ENCODE assay signal across 38 mouse cellular contexts in genomic region chr11:26551551-26551950, GRCm38 (mm10). TPM values are rescaled to one million over a fixed set of nuclear protein-coding genes. Genes with fewer than 3 reads are reported as not detected.
DNase-seq lines count a peak whose midpoint lies in the region; ATAC-seq and TF ChIP-seq lines count a peak whose summit lies in the region.
"Had no signal": no experiment of that assay in that cellular context is flagged by ENCODE, and none has a peak within 500 bp of the region (broad histone marks: within the 10 kb centered on the region; RNA-seq: fewer than 3 reads in every experiment).

No protein-coding gene starts in this region.

- peaks cover 6 to 13% of the 10 kb centered on the region in 2 experiments for H3K36me3 ChIP-seq in MEL (ENCODE audit: control insufficient read depth in 1 of 2, insufficient read depth in 2 of 2, low read length in 2 of 2)
- H3K36me3 ChIP-seq: limb, embryonic 12.5 days; midbrain, embryonic 15.5 days had no signal

- no peaks in the 10 kb centered on the region for H3K27me3 ChIP-seq in MEL (ENCODE audit: control insufficient read depth in 1 of 2, insufficient read depth in 2 of 2, low read length in 2 of 2)
- H3K27me3 ChIP-seq: forebrain, embryonic 13.5 days; heart, embryonic 13.5 days; limb, embryonic 12.5 days; midbrain, embryonic 15.5 days; Patski had no signal

- H3K4me3 ChIP-seq in MEL (ENCODE audit: control insufficient read depth in 1 of 2, insufficient read depth in 1 of 2, low read depth in 2 of 2, low read length in 2 of 2): no peak overlapping the region
- no peak overlapping the region for H3K4me3 ChIP-seq in layer of hippocampus, adult 2 months
- H3K4me3 ChIP-seq: forebrain, embryonic 13.5 days; heart, embryonic 13.5 days; left cerebral cortex, adult 2 months; limb, embryonic 12.5 days; midbrain, embryonic 15.5 days had no signal

- ATAC-seq in erythroid progenitor cell, adult 5-6 weeks (replicated peaks; ENCODE audit: low FRiP score, poor library complexity, severe bottlenecking): peak; percentile 84
- peak; percentile 44 for ATAC-seq in megakaryocyte-erythroid progenitor cell, adult 5-6 weeks (replicated peaks; ENCODE audit: low FRiP score, low TSS enrichment, poor library complexity, severe bottlenecking)
- no peak for ATAC-seq in monocyte, adult 5-6 weeks (replicated peaks; ENCODE audit: insufficient number of reproducible peaks, low FRiP score, low TSS enrichment, poor library complexity, severe bottlenecking)
- ATAC-seq: forebrain, embryonic 13.5 days; intestine, postnatal 0 days; midbrain, embryonic 15.5 days; Patski had no signal

- H3K27ac ChIP-seq in MEL (ENCODE audit: control insufficient read depth, low read depth, low read length): no peak overlapping the region
- H3K27ac ChIP-seq in layer of hippocampus, adult 2 months: no peak overlapping the region
- H3K27ac ChIP-seq: forebrain, embryonic 13.5 days; heart, embryonic 13.5 days; hindbrain, embryonic 14.5 days; left cerebral cortex, adult 2 months; limb, embryonic 12.5 days; macrophage; midbrain, embryonic 15.5 days had no signal

- peaks cover 8 to 9% of the 10 kb centered on the region in 2 experiments for H3K4me1 ChIP-seq in MEL (ENCODE audit: control insufficient read depth in 1 of 2, insufficient read depth in 2 of 2, low read length in 2 of 2)
- H3K4me1 ChIP-seq: forebrain, embryonic 13.5 days; heart, embryonic 13.5 days; limb, embryonic 12.5 days; midbrain, embryonic 15.5 days had no signal

- no peaks in the 10 kb centered on the region for H3K9me3 ChIP-seq in MEL (replicated peaks; ENCODE audit: insufficient read depth, low read length)
- H3K9me3 ChIP-seq: forebrain, embryonic 13.5 days; limb, embryonic 12.5 days; midbrain, embryonic 15.5 days had no signal

- peak; percentile 47 to 70; a peak in 3 of 4 replicates for TF ChIP-seq EP300 in MEL (IDR thresholded peaks at IDR 0.05; ENCODE audit: low read depth in 1 of 2, low read length in 2 of 2)

- H3K79me2 ChIP-seq in MEL (ENCODE audit: control insufficient read depth, insufficient read depth, low read length, poor library complexity): no peaks in the 10 kb centered on the region

- no peak for TF ChIP-seq CTCF in MEL (IDR thresholded peaks at IDR 0.05 in 2 of 3, conservative IDR thresholded peaks at IDR 0.05 in 1 of 3; ENCODE audit: control insufficient read depth in 1 of 3, insufficient read depth in 1 of 3, low read depth in 2 of 3, low read length in 3 of 3, poor library complexity in 1 of 3, severe bottlenecking in 1 of 3)
- no peak for TF ChIP-seq CTCF in layer of hippocampus, adult 2 months (conservative IDR thresholded peaks at IDR 0.05)

- TF ChIP-seq POLR2A in MEL (IDR thresholded peaks at IDR 0.05; ENCODE audit: control insufficient read depth in 1 of 2, insufficient read depth in 1 of 2, low read depth in 1 of 2, low read length in 2 of 2, poor library complexity in 1 of 2): no peak

- H3K9ac ChIP-seq in MEL (ENCODE audit: control insufficient read depth, low read depth, low read length, poor library complexity, severe bottlenecking): no peak overlapping the region
- H3K9ac ChIP-seq: forebrain, embryonic 13.5 days; heart, embryonic 13.5 days; hindbrain, embryonic 14.5 days; limb, embryonic 12.5 days; midbrain, embryonic 15.5 days had no signal

- DNase-seq in 3T3-L1 (ENCODE audit: low read depth, low spot score) (peak; percentile 7), MEL (ENCODE audit: low read depth, low spot score) (peak; percentile 65)
- no peak for DNase-seq in heart, adult 18-20 months
- no peak for DNase-seq in layer of hippocampus, adult 2 months (ENCODE audit: low spot score in 2 of 2)
- DNase-seq: adrenal gland, postnatal 25 days; B cell, adult 2 months; cerebellum, adult 2 months; cerebellum, postnatal 14 days; gastrocnemius, postnatal 36 days; heart, postnatal 10 days; kidney, postnatal 14 days; lung, adult 2 months; lung, postnatal 10 days; right cerebral cortex, adult 18-20 months; spleen, adult 18-20 months; thymus, adult 18-20 months; thymus, postnatal 25 days had no signal

- no peak for TF ChIP-seq RAD21 in MEL (IDR thresholded peaks at IDR 0.05; ENCODE audit: low read depth, low read length)

TF ChIP-seq in MEL, 35 proteins besides CTCF, POLR2A, EP300 and RAD21:
- 0 out of 2 replicates have a peak, but pooled peaks have one; percentile 17 for TF ChIP-seq MXI1 (IDR thresholded peaks at IDR 0.05; ENCODE audit: low read depth, low read length)
- no peak for TF ChIP-seq POLR2AphosphoS5 (IDR thresholded peaks at IDR 0.05; ENCODE audit: borderline replicate concordance, low read depth, low read length)
- peak; percentile 60 for TF ChIP-seq GATA1 (IDR thresholded peaks at IDR 0.05; ENCODE audit: low read depth, low read length)
- TF ChIP-seq ETS1 (IDR thresholded peaks at IDR 0.05; ENCODE audit: low read depth, low read length): peak; percentile 59; the same call in 1 of the 2 replicates
- TF ChIP-seq USF2 (IDR thresholded peaks at IDR 0.05; ENCODE audit: borderline replicate concordance in 1 of 2, insufficient read depth in 1 of 2, low read depth in 1 of 2, low read length in 2 of 2): no peak
- peak; percentile 56; the same call in 1 of the 2 replicates for TF ChIP-seq GABPA (IDR thresholded peaks at IDR 0.05; ENCODE audit: low read depth, low read length)
- TF ChIP-seq MAFK (IDR thresholded peaks at IDR 0.05; ENCODE audit: borderline replicate concordance, low read depth, low read length): peak; percentile 65; the same call in 1 of the 2 replicates
- no peak for TF ChIP-seq SIN3A (IDR thresholded peaks at IDR 0.05; ENCODE audit: low read length)
- no peak for TF ChIP-seq RCOR1 (IDR thresholded peaks at IDR 0.05; ENCODE audit: low read depth, low read length)
- peak; percentile 38; the same call in 1 of the 2 replicates for TF ChIP-seq TCF12 (IDR thresholded peaks at IDR 0.05; ENCODE audit: low read depth, low read length)
- TF ChIP-seq E2F4 (IDR thresholded peaks at IDR 0.05; ENCODE audit: borderline replicate concordance, low read depth, low read length): no peak
- TF ChIP-seq ZC3H11A (IDR thresholded peaks at IDR 0.05; ENCODE audit: low read depth, low read length): no peak

RNA-seq across cellular contexts. Expression of gene Gm6899, which starts 41.5 kb away (rescaled TPM):
- not detected in 2 replicates for total RNA-seq in MEL (2012; rRNA removed)
- polyA plus RNA-seq in MEL (2012; ENCODE audit: insufficient read depth in 1 of 2, insufficient read length in 2 of 2, low read depth in 1 of 2, low replicate concordance in 2 of 2, missing spikeins in 1 of 2): not detected
- not detected in 2 replicates for total RNA-seq in erythroid progenitor cell, adult 5-6 weeks (2015; ENCODE audit: low replicate concordance)
- total RNA-seq in erythroid progenitor cell, adult 5-6 weeks (2017; ENCODE audit: low replicate concordance): not detected in 2 replicates
- total RNA-seq in megakaryocyte-erythroid progenitor cell, adult 5-6 weeks (2014; fragmentation: Nextera tagmentation): not detected in 2 replicates
- not detected in 2 replicates for total RNA-seq in megakaryocyte-erythroid progenitor cell, adult 5-6 weeks (2017)
- total RNA-seq in heart, adult 18-20 months (2021): not detected
- not detected for total RNA-seq in layer of hippocampus, adult 2 months (2021)
- not detected in 3 replicates for total RNA-seq in monocyte, adult 5-6 weeks (2017)
- total RNA-seq: adrenal gland, postnatal 25 days; gastrocnemius, postnatal 36 days; heart, adult 8-10 months; heart, postnatal 10 days; hematopoietic stem cell, adult 5-6 weeks; layer of hippocampus, postnatal 10 days; left cerebral cortex, adult 2 months; left cerebral cortex, postnatal 25 days; neutrophil, adult 5-6 weeks had no signal
- polyA plus RNA-seq: cerebellum, adult 2 months; cortical plate, adult 2 months; embryonic facial prominence, embryonic 14.5 days; forebrain, embryonic 13.5 days; hindbrain, embryonic 14.5 days; kidney, embryonic 14.5 days; limb, embryonic 12.5 days; lung, adult 2 months; macrophage; midbrain, embryonic 15.5 days; neural tube, embryonic 11.5 days; Patski had no signal

RNA-seq across cellular contexts. Expression of gene Vrk2, which starts 42.2 kb away (rescaled TPM):
- total RNA-seq in MEL (2012; rRNA removed): 19.6 and 21.2 TPM in 2 replicates
- polyA plus RNA-seq in MEL (2012; ENCODE audit: insufficient read depth in 1 of 2, insufficient read length in 2 of 2, low read depth in 1 of 2, low replicate concordance in 2 of 2, missing spikeins in 1 of 2): 10 to 100 TPM in 1 of 2 experiments, not detected in 1; 20.6 TPM
- total RNA-seq in erythroid progenitor cell, adult 5-6 weeks (2015; ENCODE audit: low replicate concordance): 76.0 and 81.3 TPM in 2 replicates
- total RNA-seq in erythroid progenitor cell, adult 5-6 weeks (2017; ENCODE audit: low replicate concordance): 56.1 and 80.5 TPM in 2 replicates
- total RNA-seq in megakaryocyte-erythroid progenitor cell, adult 5-6 weeks (2014; fragmentation: Nextera tagmentation): 18.0 and 24.7 TPM in 2 replicates
- total RNA-seq in megakaryocyte-erythroid progenitor cell, adult 5-6 weeks (2017): 27.8 and 50.5 TPM in 2 replicates
- total RNA-seq in heart, adult 18-20 months (2021): 1 to 10 TPM; 6.0 to 6.1 TPM
- 1 to 10 TPM; 3.5 to 4.9 TPM for total RNA-seq in layer of hippocampus, adult 2 months (2021)
- total RNA-seq in monocyte, adult 5-6 weeks (2017): 47.2 to 74.0 TPM (median 63.8 TPM) in 3 replicates

Comparison
In these comparisons a context has a peak if more than half of its experiments do, and no peak if none do; other contexts are left out.
1. DNase-seq: peak in 3T3-L1 (single experiment) and MEL (single experiment); none in heart, adult 18-20 months (0 of 2) and layer of hippocampus, adult 2 months (0 of 2).